Mouse (Mus musculus) forebrain, embryonic 16.5 days (tissue): ENCODE data around the gene Fcgr1. TPM values are rescaled to one million over a fixed set of nuclear protein-coding genes. Genes with fewer than 3 reads are reported as not detected.
"Not testable (repeated sequence)": the region's sequence is repeated elsewhere in the genome, so short reads cannot be mapped to it uniquely, and the experiment has no call there.

ENCODE experiments used
- ATAC-seq: fragments of 200-750 bp; cut with Nextera tagmentation; 2 replicates; pipeline ENCODE4 v1.8.0; 2017; ENCODE audit warnings: mild to moderate bottlenecking, moderate library complexity
- H3K27ac ChIP-seq: fragments of 300-500 bp; sonication (generic); 2 replicates; pipeline ENCODE4 v1.5.1; 2014; ENCODE audit warnings: low read length, control low read depth
- H3K27me3 ChIP-seq: fragments of 300-500 bp; sonication (generic); replicated peaks from 2 replicates; pipeline ENCODE4 v1.6.1; 2014; ENCODE audit warnings: low read length; ENCODE audit not compliant: control insufficient read depth, insufficient read depth
- H3K36me3 ChIP-seq: fragments of 300-500 bp; sonication (generic); 2 replicates; pipeline ENCODE4 v1.6.1; 2014; ENCODE audit not compliant: control insufficient read depth, insufficient read depth
- H3K4me1 ChIP-seq: fragments of 300-500 bp; sonication (generic); replicated peaks from 2 replicates; pipeline ENCODE4 v1.6.1; 2014; ENCODE audit warnings: low read length; ENCODE audit not compliant: control insufficient read depth, insufficient read depth
- H3K4me2 ChIP-seq: fragments of 300-500 bp; sonication (generic); 2 replicates; pipeline ENCODE4 v1.6.1; 2014; ENCODE audit warnings: mild to moderate bottlenecking, low read length, control low read depth
- H3K4me3 ChIP-seq: fragments of 300-500 bp; sonication (generic); replicated peaks from 2 replicates; pipeline ENCODE4 v1.5.1; 2014; ENCODE audit warnings: mild to moderate bottlenecking, low read length, control low read depth
- H3K9ac ChIP-seq: fragments of 300-500 bp; sonication (generic); replicated peaks from 2 replicates; pipeline ENCODE4 v1.6.1; 2014; ENCODE audit warnings: low read depth, low read length, control low read depth
- H3K9me3 ChIP-seq: fragments of 300-500 bp; sonication (generic); 2 replicates; pipeline ENCODE4 v1.6.1; 2016; ENCODE audit warnings: low read length; ENCODE audit not compliant: control insufficient read depth
- WGBS: fragments of 180-500 bp; shearing (Covaris S2); extraction: QIAGEN DNeasy Blood & Tissue Kit; methylation state at CpG from one replicate; pipeline ENCODE4 v1.1.7; 2014; 5-methylcytosine and 5-hydroxymethylcytosine counted together
- polyA plus RNA-seq: library from polyadenylated mRNA; unstranded; fragments of >200 nt; fragmentation: Nextera tagmentation; extraction: Ambion mirVana; gene quantifications from 2 replicates; pipeline ENCODE4 v1.2.1, GENCODE M21; 2015

Fcgr1 gene
- polyA plus RNA-seq, 1 experiment from 2014 or later, result 0.92 TPM

DNA sequence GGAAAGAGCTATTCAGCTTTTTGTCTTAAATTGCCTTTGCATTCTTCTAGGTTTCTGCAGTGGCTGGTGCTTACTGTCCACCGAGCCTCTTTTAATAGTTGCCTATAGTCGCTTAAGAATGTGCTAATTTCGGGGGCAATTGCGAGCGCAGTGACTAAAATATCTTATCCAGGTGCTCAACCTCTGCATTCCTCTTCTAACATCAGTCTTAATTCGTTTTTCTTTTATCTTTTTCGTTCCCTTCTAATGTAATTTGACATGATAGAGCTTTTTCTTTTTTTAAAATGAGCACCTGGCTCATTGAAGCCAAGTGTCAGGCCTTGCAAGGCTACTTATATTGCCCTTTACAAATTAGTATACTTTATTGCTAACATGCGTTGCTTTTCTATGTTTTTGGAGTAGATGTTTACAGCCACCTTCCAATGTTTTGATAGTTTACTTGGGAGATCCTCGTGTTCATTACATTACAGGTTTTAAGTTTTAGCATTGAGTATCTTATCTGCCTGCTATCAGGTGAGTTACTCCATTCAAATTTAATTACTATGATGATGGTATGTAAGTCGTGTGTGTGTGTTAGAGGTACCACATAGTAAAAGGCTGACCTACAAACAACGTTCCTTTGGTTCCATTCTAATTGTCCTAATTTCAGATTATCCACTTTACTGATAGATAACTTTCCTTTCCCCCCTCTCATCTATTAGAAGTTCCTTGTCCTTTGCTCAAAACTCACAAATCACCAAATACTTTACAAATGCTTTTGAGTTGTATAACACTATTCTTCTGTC lies 46.2 kb downstream of the Fcgr1 start:
- Histone ChIP-seq H3K4me1 (peaks cover 12% of the 10 kb centered on the region), H3K27me3 (no peaks in the 10 kb centered on the region), H3K9me3 (no peaks in the 10 kb centered on the region), H3K4me2 (peak overlapping the region; percentile 35), H3K4me3 (peak overlapping the region; percentile 38), H3K27ac (no peak overlapping the region), H3K36me3 (no peaks in the 10 kb centered on the region), H3K9ac (peak overlapping the region; percentile 37; the same call in 1 of the 2 replicates)
- 2% methylated on average over 11 of the region's 11 CpGs for WGBS
- ATAC-seq, result no peak

DNA sequence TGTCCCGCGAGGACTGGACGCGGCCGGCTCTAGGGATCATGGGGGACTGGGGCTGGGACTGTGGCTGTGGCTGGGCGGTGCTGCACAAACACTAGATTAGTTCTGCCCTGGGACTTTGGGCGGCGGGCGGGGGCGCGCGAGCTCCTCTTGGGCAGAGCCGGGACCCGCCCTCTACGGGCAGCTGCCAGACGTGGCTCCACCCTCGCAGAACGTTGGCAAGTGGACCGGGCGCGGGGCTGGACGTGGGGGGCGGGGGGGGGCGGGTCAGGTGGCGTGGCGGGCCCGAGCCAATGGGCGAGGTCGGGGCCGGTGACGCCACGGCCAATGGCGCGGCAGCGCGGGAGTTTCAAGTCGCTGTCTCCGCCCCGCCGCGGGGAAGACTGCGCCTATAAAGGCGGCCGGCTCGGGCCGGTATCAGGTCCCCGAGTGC lies 47.3 kb downstream of the Fcgr1 start, which contains the start of gene Hist2h3c1:
Gene Hist2h3c1, plus strand, starts transcription at position 259 of the 430 bp plus-strand sequence.
- Histone ChIP-seq H3K9ac (peak within 1 kb of the TSS; percentile 37; the same call in 1 of the 2 replicates), H3K4me3 (peak within 1 kb of the TSS; percentile 38), H3K4me2 (peak within 1 kb of the TSS; percentile 39), H3K4me1 (peaks cover 12% of the 10 kb centered on the region)
- H3K9me3 ChIP-seq, H3K27me3 ChIP-seq, H3K27ac ChIP-seq, H3K36me3 ChIP-seq: not testable (repeated sequence)
- peak; percentile 87 for ATAC-seq
- no CpG with 5 or more reads among the region's 47 CpGs for WGBS

GRCm38 (mm10) chr3:96246018-96246417 lies 47.8 kb downstream of the Fcgr1 start:
- Histone ChIP-seq H3K4me1 (peaks cover 12% of the 10 kb centered on the region), H3K4me3 (peak overlapping the region; percentile 38), H3K4me2 (peak overlapping the region; percentile 39)
- not testable (repeated sequence) for H3K9ac ChIP-seq, H3K27ac ChIP-seq, H3K9me3 ChIP-seq, H3K27me3 ChIP-seq, ATAC-seq, H3K36me3 ChIP-seq
- WGBS, result 0% methylated on average over 9 of the region's 21 CpGs

DNA sequence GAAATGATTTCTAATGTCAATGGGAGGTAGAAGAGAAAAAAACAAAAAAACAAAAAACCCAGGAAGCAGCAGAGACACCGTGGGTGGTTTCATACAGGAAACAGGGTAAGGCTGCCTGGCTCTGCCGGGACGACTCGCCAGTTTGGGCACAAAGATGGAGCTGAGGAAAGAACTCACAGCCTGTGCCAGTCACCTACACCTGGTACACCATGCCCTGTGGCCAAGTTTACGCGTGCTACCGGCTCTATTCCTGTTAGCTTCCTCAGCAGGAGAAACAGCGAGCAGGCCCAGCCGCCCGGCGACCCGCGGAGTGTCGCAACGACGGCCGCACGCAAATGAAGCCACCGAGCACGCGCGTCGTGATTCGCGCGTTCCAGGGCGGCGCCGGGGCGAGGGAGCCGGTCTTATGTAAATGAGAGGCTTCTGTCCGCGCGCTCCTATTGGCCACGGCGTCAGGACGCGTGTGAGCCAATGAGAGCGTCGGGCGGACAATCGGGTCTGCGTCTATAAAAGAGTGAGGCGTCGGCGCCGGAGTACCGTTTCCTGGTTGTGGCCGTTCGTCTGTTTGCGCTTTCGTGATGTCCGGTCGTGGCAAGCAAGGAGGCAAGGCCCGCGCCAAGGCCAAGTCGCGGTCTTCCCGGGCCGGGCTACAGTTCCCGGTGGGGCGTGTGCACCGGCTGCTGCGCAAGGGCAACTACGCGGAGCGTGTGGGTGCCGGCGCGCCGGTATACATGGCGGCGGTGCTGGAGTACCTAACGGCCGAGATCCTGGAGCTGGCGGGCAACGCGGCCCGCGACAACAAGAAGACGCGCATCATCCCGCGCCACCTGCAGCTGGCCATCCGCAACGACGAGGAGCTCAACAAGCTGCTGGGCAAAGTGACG lies 48.5 kb downstream of the Fcgr1 start, which contains the start of gene Hist2h2aa1:
Gene Hist2h2aa1, plus strand, starts transcription at position 495 of the 884 bp plus-strand sequence.
- peak; percentile 90 for ATAC-seq
- peak within 1 kb of the TSS; percentile 64 for H3K4me2 ChIP-seq
- under 1% methylated on average over 20 of the region's 88 CpGs for WGBS

DNA sequence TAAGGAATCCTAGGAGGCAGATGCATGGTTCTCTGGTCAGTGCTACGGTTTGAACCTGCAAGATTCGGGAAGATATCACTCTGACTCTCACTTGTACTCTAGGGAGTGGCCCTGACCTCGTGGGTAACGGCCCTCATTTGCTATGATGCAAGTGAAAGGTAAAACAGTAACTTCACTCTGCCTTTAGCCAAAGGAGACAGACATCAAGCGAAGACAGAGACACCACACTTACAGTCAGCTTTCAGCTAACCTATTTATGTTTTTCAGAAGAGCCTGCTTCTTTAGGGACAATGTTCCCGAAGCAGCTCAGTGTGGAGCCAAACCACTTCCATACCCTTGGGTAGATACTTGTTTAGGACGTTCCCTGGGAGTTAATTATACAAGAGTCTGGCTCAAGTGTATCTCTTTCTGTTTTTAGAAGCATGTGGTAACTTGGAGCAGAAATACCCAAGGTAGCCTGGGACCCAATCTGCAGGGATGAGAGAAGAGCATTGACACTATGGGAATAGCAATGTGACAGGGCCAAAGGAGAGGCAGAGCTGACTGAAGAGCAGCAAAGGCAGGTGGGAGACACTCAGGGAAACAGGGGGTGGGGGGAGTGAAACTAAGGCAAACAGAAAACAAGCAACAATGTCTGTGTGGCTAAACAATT lies 49.7 kb downstream of the Fcgr1 start:
- ATAC-seq, result no peak
- no peak overlapping the region; the same call in 1 of the 2 replicates for H3K4me2 ChIP-seq
- H3K27ac ChIP-seq, result 0 out of 2 replicates have a peak overlapping the region, but pooled peaks have one; percentile 96
- no peaks in the 10 kb centered on the region for H3K27me3 ChIP-seq
- H3K9ac ChIP-seq, result no peak overlapping the region; the same call in 1 of the 2 replicates
- WGBS, result 82% methylated on average over 7 of the region's 7 CpGs
- no peaks in the 10 kb centered on the region for H3K9me3 ChIP-seq
- peaks cover 14% of the 10 kb centered on the region for H3K4me1 ChIP-seq
- no peaks in the 10 kb centered on the region for H3K36me3 ChIP-seq
- H3K4me3 ChIP-seq, result no peak overlapping the region

More for the DNA sequence above, 48.5 kb downstream of the Fcgr1 start, which contains the start of gene Hist2h2aa1:
- Histone ChIP-seq H3K4me1 (peaks cover 14% of the 10 kb centered on the region), H3K4me3 (peak within 1 kb of the TSS; percentile 53), H3K27ac (peak within 1 kb of the TSS; percentile 96), H3K9ac (peak within 1 kb of the TSS; percentile 75)
- H3K9me3 ChIP-seq, H3K27me3 ChIP-seq, H3K36me3 ChIP-seq: not testable (repeated sequence)

GRCm38 (mm10) chr3:96240799-96241197 lies 53.0 kb downstream of the Fcgr1 start:
- H3K4me3 ChIP-seq, result no peak overlapping the region
- peak overlapping the region; percentile 45; the same call in 1 of the 2 replicates for H3K9ac ChIP-seq
- H3K4me2 ChIP-seq, result peak overlapping the region; percentile 58
- 68% methylated on average over 9 of the region's 9 CpGs for WGBS
- H3K36me3 ChIP-seq, result no peaks in the 10 kb centered on the region
- H3K4me1 ChIP-seq, result peaks cover 22% of the 10 kb centered on the region
- peak overlapping the region; percentile 78 for H3K27ac ChIP-seq
- no peaks in the 10 kb centered on the region for H3K27me3 ChIP-seq
- ATAC-seq, result no peak
- no peaks in the 10 kb centered on the region for H3K9me3 ChIP-seq

DNA sequence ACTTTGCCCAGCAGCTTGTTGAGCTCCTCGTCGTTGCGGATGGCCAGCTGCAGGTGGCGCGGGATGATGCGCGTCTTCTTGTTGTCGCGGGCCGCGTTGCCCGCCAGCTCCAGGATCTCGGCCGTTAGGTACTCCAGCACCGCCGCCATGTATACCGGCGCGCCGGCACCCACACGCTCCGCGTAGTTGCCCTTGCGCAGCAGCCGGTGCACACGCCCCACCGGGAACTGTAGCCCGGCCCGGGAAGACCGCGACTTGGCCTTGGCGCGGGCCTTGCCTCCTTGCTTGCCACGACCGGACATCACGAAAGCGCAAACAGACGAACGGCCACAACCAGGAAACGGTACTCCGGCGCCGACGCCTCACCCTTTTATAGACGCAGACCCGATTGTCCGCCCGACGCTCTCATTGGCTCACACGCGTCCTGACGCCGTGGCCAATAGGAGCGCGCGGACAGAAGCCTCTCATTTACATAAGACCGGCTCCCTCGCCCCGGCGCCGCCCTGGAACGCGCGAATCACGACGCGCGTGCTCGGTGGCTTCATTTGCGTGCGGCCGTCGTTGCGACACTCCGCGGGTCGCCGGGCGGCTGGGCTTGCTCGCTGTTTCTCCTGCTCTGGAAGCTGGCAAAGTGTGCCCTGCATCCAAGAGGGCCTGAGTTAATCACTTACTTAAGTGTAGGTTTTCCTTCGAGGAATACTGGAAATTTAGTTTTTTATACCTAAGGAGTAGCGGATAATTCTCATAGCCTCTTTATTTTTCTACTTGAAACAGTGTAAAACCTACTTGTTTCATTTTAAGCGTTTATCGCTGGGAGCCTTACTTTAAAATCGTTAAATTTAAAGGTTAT lies 53.6 kb downstream of the Fcgr1 start, which contains the start of gene Hist2h2aa2:
Gene Hist2h2aa2, minus strand, starts transcription at position 328 of the 850 bp plus-strand sequence.
- Histone ChIP-seq H3K9ac (peak within 1 kb of the TSS; percentile 46; the same call in 1 of the 2 replicates), H3K27ac (peak within 1 kb of the TSS; percentile 85), H3K4me2 (peak within 1 kb of the TSS; percentile 58), H3K4me3 (peak within 1 kb of the TSS; percentile 42), H3K4me1 (peaks cover 22% of the 10 kb centered on the region)
- H3K36me3 ChIP-seq, H3K27me3 ChIP-seq, H3K9me3 ChIP-seq: not testable (repeated sequence)
- peak; percentile 86 for ATAC-seq
- 4% methylated on average over 23 of the region's 85 CpGs for whole genome bisulfite sequencing
